Mouse (Mus musculus): ENCODE measurements around the gene Stk38l. TPM values are rescaled to one million over a fixed set of nuclear protein-coding genes. Genes with fewer than 3 reads are reported as not detected.
A peak's percentile ranks its signal among the peaks of the same experiment; 100 is the strongest.
"Not testable (repeated sequence)": the region's sequence is repeated elsewhere in the genome, so short reads cannot be mapped to it uniquely, and the experiment has no call there.

Stk38l gene
- polyA plus RNA-seq, 1 experiment from 2014 or later, result 14.7 TPM

- Histone ChIP-seq H3K36me3 (no peaks in the 10 kb centered on the region), H3K9me3 (no peaks in the 10 kb centered on the region), H3K4me3 (no peak overlapping the region), H3K27ac (replicated peaks) (no peak overlapping the region), H3K27me3 (no peaks in the 10 kb centered on the region), H3K4me2 (no peak overlapping the region), H3K9ac (no peak overlapping the region), H3K4me1 (replicated peaks) (no peaks in the 10 kb centered on the region)
- no peak for ATAC-seq (ENCODE audit: low FRiP score, low read depth)
- 86% methylated on average over 5 of the region's 5 CpGs for WGBS
These were observed 17.3 kb downstream of the Stk38l start for GRCm38 (mm10) chr6:146741986-146742635.

DNA sequence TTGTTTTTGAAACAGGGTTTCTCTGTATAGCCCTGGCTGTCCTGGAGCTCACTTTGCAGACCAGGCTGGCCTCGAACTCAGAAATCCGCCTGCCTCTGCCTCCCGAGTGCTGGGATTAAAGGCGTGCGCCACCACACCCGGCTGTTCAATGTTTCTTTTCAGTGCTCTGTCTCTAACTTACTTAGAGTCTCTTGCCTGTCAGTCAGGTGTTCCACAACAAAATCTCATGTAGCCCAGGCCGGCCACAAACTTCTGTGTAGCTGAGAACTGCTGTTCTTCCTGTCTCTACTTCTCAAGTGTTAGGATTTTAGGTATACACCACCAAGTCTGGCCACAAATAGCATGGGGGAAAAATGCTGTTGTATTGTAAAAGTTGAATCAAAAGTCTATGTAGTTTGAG is 19.5 kb downstream of the Stk38l start:
- H3K9me3 ChIP-seq; ATAC-seq (ENCODE audit: low FRiP score, low read depth); H3K27ac ChIP-seq (replicated peaks); H3K4me2 ChIP-seq; H3K4me3 ChIP-seq; H3K9ac ChIP-seq; H3K36me3 ChIP-seq; H3K27me3 ChIP-seq; H3K4me1 ChIP-seq (replicated peaks): not testable (repeated sequence)
- 96% methylated on average over 7 of the region's 7 CpGs for WGBS

- Histone ChIP-seq H3K9me3 (no peaks in the 10 kb centered on the region), H3K4me1 (replicated peaks) (no peaks in the 10 kb centered on the region), H3K4me3 (no peak overlapping the region), H3K9ac (no peak overlapping the region), H3K27ac (replicated peaks) (no peak overlapping the region), H3K36me3 (no peaks in the 10 kb centered on the region), H3K27me3 (no peaks in the 10 kb centered on the region), H3K4me2 (no peak overlapping the region)
- ATAC-seq (ENCODE audit: low FRiP score, low read depth), result no peak
- 89% methylated on average over 1 of the region's 1 CpGs for WGBS
These were observed 20.4 kb downstream of the Stk38l start for GRCm38 (mm10) chr6:146745180-146745579.

- Histone ChIP-seq H3K4me3 (no peak overlapping the region), H3K4me1 (replicated peaks) (no peaks in the 10 kb centered on the region), H3K9me3 (no peaks in the 10 kb centered on the region), H3K4me2 (no peak overlapping the region), H3K27ac (replicated peaks) (no peak overlapping the region), H3K36me3 (no peaks in the 10 kb centered on the region), H3K27me3 (no peaks in the 10 kb centered on the region), H3K9ac (no peak overlapping the region)
- WGBS, result 88% methylated on average over 5 of the region's 5 CpGs
- no peak for ATAC-seq (ENCODE audit: low FRiP score, low read depth)
These were observed 21.8 kb downstream of the Stk38l start for GRCm38 (mm10) chr6:146746577-146746976.

GRCm38 (mm10) chr6:146747057-146747456 is 22.3 kb downstream of the Stk38l start:
- Histone ChIP-seq H3K4me1 (replicated peaks) (no peaks in the 10 kb centered on the region), H3K4me2 (no peak overlapping the region), H3K36me3 (no peaks in the 10 kb centered on the region), H3K27me3 (no peaks in the 10 kb centered on the region), H3K9me3 (no peaks in the 10 kb centered on the region), H3K27ac (replicated peaks) (no peak overlapping the region), H3K9ac (no peak overlapping the region), H3K4me3 (no peak overlapping the region)
- ATAC-seq (ENCODE audit: low FRiP score, low read depth), result no peak

- whole genome bisulfite sequencing, result 93% methylated on average over 1 of the region's 1 CpGs
- no peaks in the 10 kb centered on the region for H3K27me3 ChIP-seq
- no peaks in the 10 kb centered on the region for H3K9me3 ChIP-seq
- H3K27ac ChIP-seq (replicated peaks), result no peak overlapping the region
- H3K9ac ChIP-seq, result no peak overlapping the region
- no peak for ATAC-seq (ENCODE audit: low FRiP score, low read depth)
- H3K4me3 ChIP-seq, result no peak overlapping the region
- no peaks in the 10 kb centered on the region for H3K4me1 ChIP-seq (replicated peaks)
- H3K4me2 ChIP-seq, result no peak overlapping the region
- H3K36me3 ChIP-seq, result no peaks in the 10 kb centered on the region
These were observed 23.5 kb downstream of the Stk38l start for GRCm38 (mm10) chr6:146748271-146748670.

DNA sequence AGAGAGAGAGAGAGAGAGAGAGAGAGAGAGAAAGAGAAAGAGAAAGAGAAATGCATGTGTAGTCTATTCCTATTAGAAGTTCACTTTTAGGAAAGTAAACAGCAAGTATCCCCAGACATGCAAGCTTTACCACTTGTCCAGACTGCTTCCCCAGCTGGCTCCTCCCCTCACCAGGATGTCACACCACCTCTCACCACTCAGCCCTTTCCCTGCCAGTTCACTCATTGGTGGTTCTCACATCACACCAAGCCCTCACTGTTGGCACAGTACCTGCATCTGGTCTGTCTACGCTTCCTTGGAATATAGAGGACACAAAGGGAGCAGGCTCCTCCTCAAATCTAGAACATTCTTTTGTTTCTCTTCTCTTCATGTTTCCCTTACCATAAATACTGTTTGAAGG is 26.9 kb downstream of the Stk38l start:
- Histone ChIP-seq H3K4me2 (no peak overlapping the region), H3K4me1 (replicated peaks) (peaks cover 4% of the 10 kb centered on the region; the same call in 1 of the 2 replicates), H3K27me3 (no peaks in the 10 kb centered on the region), H3K27ac (replicated peaks) (no peak overlapping the region), H3K4me3 (no peak overlapping the region), H3K9ac (no peak overlapping the region), H3K36me3 (no peaks in the 10 kb centered on the region), H3K9me3 (no peaks in the 10 kb centered on the region)
- 64% methylated on average over 1 of the region's 1 CpGs for WGBS
- 0 out of 2 replicates have a peak, but pooled peaks have one; percentile 66 for ATAC-seq (ENCODE audit: low FRiP score, low read depth)

DNA sequence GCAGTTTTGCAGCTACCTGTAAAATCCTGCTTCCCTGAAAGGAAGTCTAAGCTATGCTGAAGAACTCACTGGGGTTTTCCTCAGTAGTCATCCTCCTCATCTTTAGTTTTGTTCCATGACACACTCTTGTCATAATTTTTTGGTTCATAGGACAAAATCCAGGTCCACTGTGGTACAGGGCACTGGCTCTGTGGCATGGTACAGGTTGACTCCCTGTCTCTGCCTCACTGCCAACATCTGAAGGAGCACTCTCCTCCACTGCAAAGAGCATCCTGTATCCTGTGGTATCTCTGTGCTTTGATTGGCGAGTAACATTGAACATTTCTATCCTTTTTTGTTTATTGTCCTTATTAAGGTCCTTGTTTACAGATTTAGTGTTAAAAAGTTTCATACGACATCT is 27.4 kb downstream of the Stk38l start:
- WGBS, result 88% methylated on average over 2 of the region's 2 CpGs
- H3K4me3 ChIP-seq, result no peak overlapping the region

DNA sequence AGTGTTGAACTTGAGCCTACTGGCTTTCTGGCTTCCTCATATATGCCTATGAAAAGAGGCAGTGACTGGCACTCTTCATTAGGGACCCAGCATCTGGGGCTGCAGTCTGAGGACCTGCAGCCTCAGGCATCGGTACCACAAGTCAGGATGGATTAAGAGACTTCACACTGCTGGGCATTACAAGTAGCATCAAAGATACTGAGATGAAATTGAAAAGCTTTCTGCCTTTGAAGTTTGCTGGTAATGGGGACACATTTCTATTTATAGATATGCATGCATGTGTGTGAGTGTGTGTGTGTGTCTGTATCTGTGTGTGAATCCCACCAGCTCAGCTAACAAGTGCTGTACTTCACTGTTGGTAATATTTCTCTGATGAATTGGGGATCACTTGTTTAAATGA is 27.8 kb downstream of the Stk38l start:
- H3K4me3 ChIP-seq, result no peak overlapping the region
- no peak for ATAC-seq (ENCODE audit: low FRiP score, low read depth)
- H3K27ac ChIP-seq (replicated peaks), result no peak overlapping the region
- no peaks in the 10 kb centered on the region for H3K27me3 ChIP-seq
- H3K4me1 ChIP-seq (replicated peaks), result peaks cover 4% of the 10 kb centered on the region; the same call in 1 of the 2 replicates
- H3K36me3 ChIP-seq, result no peaks in the 10 kb centered on the region
- 63% methylated on average over 1 of the region's 1 CpGs for WGBS
- no peak overlapping the region for H3K9ac ChIP-seq
- H3K9me3 ChIP-seq, result no peaks in the 10 kb centered on the region
- no peak overlapping the region for H3K4me2 ChIP-seq

More for the DNA sequence above, 27.4 kb downstream of the Stk38l start:
- ATAC-seq (ENCODE audit: low FRiP score, low read depth), result no peak
- peaks cover 4% of the 10 kb centered on the region; the same call in 1 of the 2 replicates for H3K4me1 ChIP-seq (replicated peaks)
- H3K9ac ChIP-seq, result no peak overlapping the region
- no peak overlapping the region for H3K4me2 ChIP-seq
- H3K27ac ChIP-seq (replicated peaks), result no peak overlapping the region
- H3K27me3 ChIP-seq, result no peaks in the 10 kb centered on the region
- H3K36me3 ChIP-seq, result no peaks in the 10 kb centered on the region
- no peaks in the 10 kb centered on the region for H3K9me3 ChIP-seq

DNA sequence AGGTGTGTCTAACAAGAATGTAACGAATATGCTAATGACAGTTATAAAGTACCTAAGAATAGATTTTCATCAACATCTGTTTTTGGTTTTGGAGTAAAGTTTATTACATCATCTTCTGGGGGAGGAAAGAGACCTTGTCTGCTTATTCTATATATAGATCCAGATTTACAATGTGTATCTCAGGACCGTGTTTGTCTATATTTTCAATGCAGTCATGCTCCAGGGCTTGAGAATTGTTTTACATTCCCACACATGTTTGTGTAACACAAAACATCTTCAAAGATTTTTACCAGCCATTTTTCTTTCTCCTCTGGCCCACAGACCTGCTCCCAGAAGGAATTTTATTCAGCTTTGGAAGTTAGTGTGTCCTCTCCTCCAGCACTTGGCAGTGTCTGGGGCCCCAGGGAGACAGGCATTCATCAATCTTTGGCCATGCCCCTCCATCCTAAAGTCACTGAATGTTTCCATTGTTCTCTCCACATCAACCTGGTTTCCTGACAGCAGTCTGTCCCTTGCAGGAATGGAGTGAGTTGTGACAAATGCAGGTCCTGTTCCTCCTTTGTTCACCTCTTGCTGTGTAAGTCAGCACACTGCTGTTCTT is 28.9 kb downstream of the Stk38l start:
- no peak overlapping the region for H3K27ac ChIP-seq (replicated peaks)
- no peak overlapping the region for H3K4me3 ChIP-seq
- 74% methylated on average over 2 of the region's 2 CpGs for WGBS
- no peak overlapping the region for H3K4me2 ChIP-seq
- ATAC-seq (ENCODE audit: low FRiP score, low read depth), result no peak
- no peaks in the 10 kb centered on the region for H3K9me3 ChIP-seq
- H3K4me1 ChIP-seq (replicated peaks), result peaks cover 4% of the 10 kb centered on the region; the same call in 1 of the 2 replicates
- H3K36me3 ChIP-seq, result no peaks in the 10 kb centered on the region
- H3K27me3 ChIP-seq, result no peaks in the 10 kb centered on the region
- no peak overlapping the region for H3K9ac ChIP-seq

DNA sequence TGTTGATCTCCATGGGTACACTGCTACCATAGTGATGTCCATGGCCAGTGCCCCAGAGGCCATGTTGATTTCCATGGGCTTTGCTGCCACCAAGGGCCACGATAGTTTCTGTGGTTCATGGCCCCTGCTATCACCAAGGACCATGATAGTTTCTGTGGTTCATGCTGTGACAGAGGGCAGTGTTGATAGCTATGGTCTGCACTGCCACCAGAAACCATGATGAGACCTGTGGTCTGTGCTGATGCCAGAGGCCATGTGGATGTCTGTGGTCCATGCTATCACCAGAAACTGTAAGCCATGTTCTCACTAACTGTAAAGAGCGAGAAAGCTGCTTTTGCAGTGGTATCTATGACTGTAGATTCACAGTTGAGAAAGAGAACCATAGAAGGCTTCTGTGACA is 30.3 kb downstream of the Stk38l start:
- Histone ChIP-seq H3K9ac (no peak overlapping the region), H3K27me3 (no peaks in the 10 kb centered on the region), H3K9me3 (no peaks in the 10 kb centered on the region), H3K4me1 (replicated peaks) (peaks cover 4% of the 10 kb centered on the region; the same call in 1 of the 2 replicates), H3K27ac (replicated peaks) (no peak overlapping the region), H3K4me3 (no peak overlapping the region), H3K4me2 (no peak overlapping the region), H3K36me3 (no peaks in the 10 kb centered on the region)
- ATAC-seq (ENCODE audit: low FRiP score, low read depth), result no peak
- WGBS, result 91% methylated on average over 2 of the region's 2 CpGs

- ATAC-seq (ENCODE audit: low FRiP score, low read depth), result no peak
- no peak overlapping the region for H3K9ac ChIP-seq
- WGBS, result 92% methylated on average over 4 of the region's 4 CpGs
- H3K27ac ChIP-seq (replicated peaks), result no peak overlapping the region
- H3K27me3 ChIP-seq, result no peaks in the 10 kb centered on the region
- peaks cover 4% of the 10 kb centered on the region; the same call in 1 of the 2 replicates for H3K4me1 ChIP-seq (replicated peaks)
- H3K9me3 ChIP-seq, result no peaks in the 10 kb centered on the region
- H3K36me3 ChIP-seq, result no peaks in the 10 kb centered on the region
- H3K4me2 ChIP-seq, result no peak overlapping the region
- H3K4me3 ChIP-seq, result no peak overlapping the region
These were observed 30.9 kb downstream of the Stk38l start for GRCm38 (mm10) chr6:146755679-146756078.

DNA sequence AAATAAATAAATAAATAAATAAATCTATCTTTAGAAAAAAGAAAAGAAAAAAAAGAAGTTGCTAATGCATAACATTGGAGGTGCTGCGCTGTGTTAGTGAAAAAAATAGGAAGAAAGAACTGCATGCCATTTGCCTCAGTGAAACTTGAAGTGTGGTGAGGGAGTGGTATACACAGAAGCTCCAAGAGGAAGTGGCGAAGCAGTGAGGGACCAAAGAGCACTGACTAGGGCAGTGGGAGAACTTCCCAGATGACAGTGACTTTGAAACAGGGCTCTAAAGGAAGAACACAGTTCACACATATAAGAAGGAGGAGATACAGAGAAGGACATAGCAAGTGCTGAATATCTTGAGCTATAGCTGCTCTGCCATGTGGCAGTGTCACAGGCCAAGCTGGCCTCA is 34.2 kb downstream of the Stk38l start:
- no peaks in the 10 kb centered on the region for H3K9me3 ChIP-seq
- H3K9ac ChIP-seq, result no peak overlapping the region
- ATAC-seq (ENCODE audit: low FRiP score, low read depth), result no peak
- H3K27ac ChIP-seq (replicated peaks), result no peak overlapping the region
- no peaks in the 10 kb centered on the region for H3K36me3 ChIP-seq
- 96% methylated on average over 2 of the region's 2 CpGs for WGBS
- H3K4me3 ChIP-seq, result no peak overlapping the region
- no peaks in the 10 kb centered on the region for H3K27me3 ChIP-seq
- H3K4me1 ChIP-seq (replicated peaks), result no peaks in the 10 kb centered on the region
- no peak overlapping the region for H3K4me2 ChIP-seq

Measured in hindbrain, embryonic 15.5 days (tissue).